Mouse (Mus musculus) urinary bladder, postnatal 4 days (tissue): ENCODE data around the gene Chst15.
A peak's percentile ranks its signal among the peaks of the same experiment; 100 is the strongest.

Experiments
- DNase-seq, 2 experiments: peaks; one replicate each; pipeline ENCODE4 v3.0.0; 2021 to 2022; ENCODE audit warnings: low spot score in 2 of 2

Gene Chst15

GRCm38 (mm10) chr7:132263186-132263585 lies 53.8 kb downstream of the Chst15 start:
- no peak for DNase-seq

GRCm38 (mm10) chr7:132262696-132263095 lies 54.3 kb downstream of the Chst15 start:
- no peak for DNase-seq

- DNase-seq = no peak
These were observed 55.1 kb downstream of the Chst15 start for GRCm38 (mm10) chr7:132261885-132262284.

GRCm38 (mm10) chr7:132260632-132261031 lies 56.4 kb downstream of the Chst15 start:
- no peak for DNase-seq

- peak in 1 of 2 experiments; percentile 44 for DNase-seq
These were observed 58.2 kb downstream of the Chst15 start for GRCm38 (mm10) chr7:132258817-132259216.

- DNase-seq = no peak
These were observed 58.8 kb downstream of the Chst15 start for GRCm38 (mm10) chr7:132258216-132258615.

GRCm38 (mm10) chr7:132253513-132253912 lies 63.5 kb downstream of the Chst15 start:
- DNase-seq = no peak

- no peak for DNase-seq
These were observed 64.0 kb downstream of the Chst15 start for GRCm38 (mm10) chr7:132253078-132253477.

- DNase-seq = no peak
These were observed 67.4 kb downstream of the Chst15 start for GRCm38 (mm10) chr7:132249563-132250119.

- DNase-seq = no peak
These were observed 69.5 kb downstream of the Chst15 start for GRCm38 (mm10) chr7:132247567-132247966.

- no peak for DNase-seq
These were observed 69.9 kb downstream of the Chst15 start for GRCm38 (mm10) chr7:132247091-132247490.

- DNase-seq = no peak
These were observed 71.3 kb downstream of the Chst15 start for GRCm38 (mm10) chr7:132245730-132246129.

GRCm38 (mm10) chr7:132244637-132245036 lies 72.4 kb downstream of the Chst15 start:
- DNase-seq = no peak

GRCm38 (mm10) chr7:132243225-132243624 lies 73.8 kb downstream of the Chst15 start:
- DNase-seq = no peak

- DNase-seq = no peak
These were observed 74.3 kb downstream of the Chst15 start for GRCm38 (mm10) chr7:132242617-132243141.

- DNase-seq = no peak
These were observed 78.1 kb downstream of the Chst15 start for GRCm38 (mm10) chr7:132238921-132239320.

GRCm38 (mm10) chr7:132237191-132237590 lies 79.8 kb downstream of the Chst15 start:
- no peak for DNase-seq

GRCm38 (mm10) chr7:132236789-132237188 lies 80.2 kb downstream of the Chst15 start:
- no peak for DNase-seq

GRCm38 (mm10) chr7:132234250-132234649 lies 82.8 kb downstream of the Chst15 start:
- no peak for DNase-seq

GRCm38 (mm10) chr7:132233732-132234131 lies 83.3 kb downstream of the Chst15 start:
- no peak for DNase-seq

GRCm38 (mm10) chr7:132232937-132233336 lies 84.1 kb downstream of the Chst15 start:
- no peak for DNase-seq

GRCm38 (mm10) chr7:132231476-132231875 lies 85.6 kb downstream of the Chst15 start:
- no peak for DNase-seq

GRCm38 (mm10) chr7:132230961-132231360 lies 86.1 kb downstream of the Chst15 start:
- no peak for DNase-seq

- DNase-seq = no peak
These were observed 89.9 kb downstream of the Chst15 start for GRCm38 (mm10) chr7:132227075-132227640.
